Mouse (Mus musculus): ENCODE measurements around the gene Rpl13. TPM values are rescaled to one million over a fixed set of nuclear protein-coding genes. Genes with fewer than 3 reads are reported as not detected.
"Not testable (repeated sequence)": the region's sequence is repeated elsewhere in the genome, so short reads cannot be mapped to it uniquely, and the experiment has no call there.

Gene Rpl13
- 100 to 1,000 TPM; 401 to 484 (median 442) TPM for total RNA-seq (2022)

DNA sequence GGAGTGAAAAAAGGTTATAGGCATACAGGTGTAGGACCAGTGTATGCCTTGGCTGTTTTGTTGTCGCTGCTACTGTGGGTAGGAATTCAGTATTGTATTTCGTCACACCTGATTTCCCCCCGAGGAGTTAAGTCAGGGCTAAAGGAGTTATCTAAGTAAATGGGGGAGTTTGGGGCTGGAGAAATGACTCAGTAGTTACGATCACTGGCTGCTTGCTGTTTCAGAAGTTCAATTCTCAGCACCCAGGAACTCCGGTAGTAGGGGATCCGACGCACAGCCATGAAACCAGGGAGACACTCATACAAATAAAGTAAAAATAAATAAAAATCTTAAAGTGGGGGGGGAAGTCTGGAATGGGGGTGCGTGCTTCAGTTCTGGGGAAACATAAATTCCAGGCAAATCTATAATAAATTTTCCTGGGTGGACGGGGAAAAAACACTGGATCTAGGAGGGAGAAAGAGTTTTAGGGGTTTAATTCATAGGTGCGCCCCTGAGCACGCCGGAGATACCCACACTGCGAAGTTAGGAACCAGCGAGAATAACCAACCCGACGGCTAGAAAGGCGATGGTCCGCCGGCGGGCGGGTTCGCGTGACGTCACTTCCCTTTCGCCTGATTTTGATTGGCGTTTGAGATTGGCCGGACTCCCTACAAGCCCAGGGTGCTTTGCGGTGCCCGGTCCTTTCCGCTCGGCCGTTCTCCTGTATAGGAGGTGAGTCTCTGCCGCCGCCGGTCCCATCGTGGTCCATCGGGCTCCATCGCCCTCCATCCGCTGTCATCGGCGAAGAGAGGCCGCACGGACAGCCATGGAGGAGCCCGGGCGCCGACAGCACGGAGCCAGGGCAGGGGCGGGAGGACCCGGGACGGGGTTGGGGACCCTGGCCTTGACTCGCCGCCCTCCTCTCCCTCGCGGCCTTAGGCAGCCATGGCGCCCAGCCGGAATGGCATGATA lies at the start of gene Rpl13:
Gene Rpl13 (plus strand): TSS at position 616 of the 951 bp plus-strand sequence.
- DNase-seq (ENCODE audit: low spot score in 2 of 2), result peak; percentile 93 to 95

GRCm38 (mm10) chr8:123062721-123063120 lies 39.4 kb upstream of the Rpl13 start, which contains the start of gene Spg7:
TSS of gene Spg7 (plus strand) at chr8:123062942.
- no peak for DNase-seq (ENCODE audit: low spot score in 2 of 2)

DNA sequence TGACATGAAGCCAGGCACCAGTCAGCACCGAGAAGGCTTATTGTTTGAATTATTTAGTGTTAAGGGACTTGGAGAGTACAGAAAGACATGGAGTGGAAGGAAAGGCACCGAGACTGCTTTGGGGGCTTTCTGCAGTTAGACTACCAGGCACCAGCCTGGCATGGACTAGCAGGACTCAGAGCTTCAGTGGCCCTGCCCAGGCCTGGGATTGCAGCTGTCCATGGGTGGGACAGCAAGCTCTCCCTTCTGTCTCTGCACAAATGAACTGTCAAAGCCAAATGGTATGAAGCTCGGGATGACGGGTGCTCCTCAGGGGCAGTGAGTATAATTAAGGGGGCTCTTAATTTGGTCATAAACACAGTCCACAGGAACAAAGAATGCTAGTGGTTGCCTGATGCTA lies 38.1 kb upstream of the Rpl13 start:
- DNase-seq (ENCODE audit: low spot score in 2 of 2), result no peak

DNA sequence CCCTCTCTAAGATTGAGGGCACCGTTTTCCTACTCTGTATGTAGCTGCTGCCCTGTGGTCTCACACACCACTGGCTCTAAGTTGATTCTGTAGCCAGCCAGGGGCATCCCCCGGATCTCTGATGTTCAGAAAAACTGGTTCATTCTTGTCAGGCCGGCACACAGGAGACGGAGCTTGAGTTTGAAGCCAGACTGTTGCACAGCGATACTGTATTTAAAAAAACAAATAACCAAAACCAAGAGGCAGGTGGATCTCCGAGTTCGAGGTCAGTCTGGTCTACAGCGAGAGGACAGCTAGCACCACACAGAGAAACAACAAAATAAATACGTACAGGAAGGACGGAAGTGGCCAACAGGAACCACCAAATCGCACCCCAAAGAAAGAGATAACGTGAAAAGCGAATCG lies 37.3 kb upstream of the Rpl13 start:
- no peak for DNase-seq (ENCODE audit: low spot score in 2 of 2)

DNA sequence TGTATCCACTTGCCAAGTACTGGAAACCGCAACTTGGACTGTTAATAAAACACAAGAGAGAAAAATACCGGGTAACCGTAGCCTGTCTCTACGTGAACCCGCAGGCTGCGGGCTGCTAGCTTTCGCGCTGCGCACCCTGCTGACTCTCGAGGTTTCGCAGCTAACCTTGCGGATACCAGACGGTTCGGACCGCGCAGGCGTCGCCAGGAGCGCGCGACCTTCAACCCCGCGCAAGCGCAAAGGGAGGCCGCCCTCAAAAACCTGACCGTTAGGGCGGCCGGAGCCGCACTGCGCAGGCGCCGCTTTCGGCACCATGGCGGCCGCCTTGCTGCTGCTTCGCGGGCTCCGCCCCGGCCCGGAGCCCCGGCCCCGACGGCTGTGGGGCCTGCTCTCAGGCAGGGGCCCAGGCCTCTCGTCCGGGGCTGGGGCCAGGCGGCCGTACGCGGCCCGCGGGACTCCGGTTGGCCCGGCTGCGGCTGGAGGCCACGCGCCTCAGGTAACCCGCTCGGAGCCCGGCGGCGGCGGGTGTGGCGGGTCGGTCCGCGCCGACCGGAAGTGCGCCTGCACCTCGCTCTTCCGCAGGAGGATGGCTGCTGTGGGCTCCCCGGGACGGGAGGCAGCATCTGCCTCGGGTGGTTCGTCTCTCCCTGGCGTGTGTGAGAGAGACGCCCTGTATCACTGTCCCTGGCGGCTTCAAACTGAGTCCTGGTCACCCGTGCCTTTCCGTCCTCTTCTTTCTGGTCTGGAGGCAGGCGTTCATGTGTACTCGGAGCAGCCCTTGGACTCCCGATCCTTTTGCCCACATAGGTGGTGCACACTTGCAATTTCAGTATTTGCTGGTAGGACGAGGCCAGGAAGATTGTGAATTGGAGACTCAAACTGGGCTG lies 36.7 kb upstream of the Rpl13 start:
- peak; percentile 86 to 93 for DNase-seq (ENCODE audit: low spot score in 2 of 2)

- no peak for DNase-seq (ENCODE audit: low spot score in 2 of 2)
Observed at GRCm38 (mm10) chr8:123066101-123066683, 36.0 kb upstream of the Rpl13 start.

DNA sequence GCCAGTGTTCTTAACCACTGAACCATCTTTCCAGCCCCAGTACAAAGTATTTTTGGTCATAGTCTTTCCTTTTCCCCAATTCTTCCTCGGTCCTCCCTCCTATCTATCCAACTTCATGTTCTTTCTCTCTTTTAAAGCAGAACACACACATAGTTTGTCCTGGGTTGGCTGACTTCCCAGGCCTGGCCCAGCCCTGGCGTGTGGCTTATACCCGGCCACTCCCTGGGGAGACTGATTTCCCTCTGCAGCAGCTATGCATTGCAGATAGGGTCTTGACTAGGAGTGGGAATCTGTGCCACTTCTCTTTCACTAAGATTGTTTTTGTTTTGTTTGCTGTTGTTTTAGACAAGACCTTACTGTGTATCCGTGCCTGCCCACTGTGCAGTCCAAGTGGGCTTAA lies 31.0 kb upstream of the Rpl13 start:
- no peak for DNase-seq (ENCODE audit: low spot score in 2 of 2)

GRCm38 (mm10) chr8:123077213-123077612 lies 24.9 kb upstream of the Rpl13 start:
- no peak for DNase-seq (ENCODE audit: low spot score in 2 of 2)

DNA sequence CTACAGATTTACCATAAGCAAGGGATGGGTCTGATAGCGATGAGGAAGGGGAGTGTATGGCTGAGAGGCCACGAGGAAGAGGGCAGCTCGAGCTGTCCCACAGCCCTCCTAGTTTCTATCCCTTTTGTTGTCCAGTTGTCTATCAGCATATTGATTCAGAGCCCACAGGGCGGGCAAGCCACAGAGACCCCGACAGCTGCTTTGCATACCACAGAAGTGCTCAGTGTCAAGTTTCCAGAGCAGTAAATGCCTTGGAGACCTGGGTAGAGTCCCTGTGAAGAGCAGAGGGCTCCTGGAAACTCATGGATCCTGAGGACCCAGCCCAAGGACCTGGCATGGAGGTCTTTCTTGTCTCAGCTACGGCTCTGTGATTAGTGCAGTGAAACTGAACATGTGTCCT lies 19.2 kb upstream of the Rpl13 start:
- DNase-seq (ENCODE audit: low spot score in 2 of 2), result no peak

DNA sequence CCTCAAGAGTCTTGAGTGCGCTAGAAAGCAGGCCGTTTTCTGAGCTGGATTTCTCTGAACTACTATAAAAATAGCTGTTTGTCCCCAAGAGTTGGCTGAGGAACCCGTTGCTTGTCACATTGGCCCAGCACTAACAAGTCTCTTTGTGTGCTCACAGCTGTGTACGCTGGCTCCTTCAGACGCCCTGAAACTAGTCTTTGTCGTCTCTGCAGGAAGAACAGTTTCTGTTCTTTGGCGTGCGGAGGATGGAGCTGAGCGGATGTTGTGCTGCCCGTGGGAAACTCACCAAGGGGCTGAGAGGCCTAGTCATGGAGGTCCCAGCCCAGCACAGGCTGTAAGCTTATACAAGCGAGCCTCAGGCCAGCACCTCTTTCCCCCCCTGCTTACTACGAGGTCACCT lies 18.5 kb upstream of the Rpl13 start:
- peak in 1 of 2 experiments; percentile 64 for DNase-seq (ENCODE audit: low spot score in 2 of 2)

- DNase-seq (ENCODE audit: low spot score in 2 of 2), result no peak
Observed at GRCm38 (mm10) chr8:123087289-123087688, 14.9 kb upstream of the Rpl13 start.

DNA sequence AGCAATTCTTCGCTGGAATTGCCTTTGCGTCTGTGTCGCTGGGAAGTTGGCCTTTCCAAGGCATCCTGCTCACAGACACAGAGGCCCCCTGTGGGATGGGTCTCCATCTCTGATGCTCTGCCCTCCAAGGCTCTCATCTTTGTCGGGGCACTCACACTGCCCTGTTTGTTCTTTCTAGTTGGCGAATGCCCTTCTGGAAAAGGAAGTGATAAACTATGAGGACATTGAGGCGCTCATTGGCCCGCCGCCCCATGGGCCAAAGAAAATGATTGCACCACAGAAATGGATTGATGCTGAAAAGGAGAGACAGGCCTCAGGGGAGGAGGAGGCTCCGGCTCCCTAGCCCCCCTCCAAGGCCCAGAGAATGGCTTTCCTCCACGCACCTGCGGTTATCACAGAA lies 4.9 kb upstream of the Rpl13 start:
- DNase-seq (ENCODE audit: low spot score in 2 of 2), result no peak

DNA sequence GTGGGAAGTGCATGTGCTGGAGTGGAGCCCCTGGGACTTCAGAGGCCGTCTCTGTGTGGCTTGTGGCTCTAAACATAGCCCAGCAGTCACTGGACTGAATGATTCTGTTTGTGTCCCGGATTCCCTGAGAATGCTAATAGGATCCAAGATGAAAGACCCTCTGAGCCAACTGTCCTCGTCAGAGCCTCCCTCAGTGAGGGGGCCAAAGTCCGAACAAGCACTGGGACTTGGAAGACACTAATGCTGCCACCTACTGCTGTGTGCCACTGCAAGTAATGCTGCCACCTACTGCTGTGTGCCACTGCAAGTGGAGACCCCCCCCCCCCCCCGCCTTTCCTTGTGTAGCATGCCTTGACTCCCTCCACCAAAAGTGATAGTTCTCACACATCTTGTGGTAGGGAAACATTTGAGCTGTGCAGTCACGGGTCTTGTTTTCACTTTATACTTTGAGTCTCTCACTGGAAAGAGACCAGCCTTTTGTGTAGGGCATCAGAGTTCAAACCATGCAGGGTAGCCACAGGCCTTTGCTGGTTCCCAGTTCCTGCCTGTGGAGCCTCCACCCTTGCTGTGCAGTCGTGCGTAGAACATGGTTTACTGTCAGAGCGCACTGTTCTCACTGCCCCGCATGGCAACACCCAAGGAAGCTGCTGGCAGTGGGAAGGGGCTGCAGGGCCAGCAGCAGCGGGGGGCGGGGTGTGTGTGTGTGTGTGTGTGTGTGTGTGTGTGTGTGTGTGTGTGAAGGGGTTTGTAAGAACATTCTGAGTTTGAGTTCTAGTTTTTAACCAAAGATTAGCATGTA lies 4.2 kb upstream of the Rpl13 start:
- peak in 1 of 2 experiments; percentile 48 for DNase-seq (ENCODE audit: low spot score in 2 of 2)

DNA sequence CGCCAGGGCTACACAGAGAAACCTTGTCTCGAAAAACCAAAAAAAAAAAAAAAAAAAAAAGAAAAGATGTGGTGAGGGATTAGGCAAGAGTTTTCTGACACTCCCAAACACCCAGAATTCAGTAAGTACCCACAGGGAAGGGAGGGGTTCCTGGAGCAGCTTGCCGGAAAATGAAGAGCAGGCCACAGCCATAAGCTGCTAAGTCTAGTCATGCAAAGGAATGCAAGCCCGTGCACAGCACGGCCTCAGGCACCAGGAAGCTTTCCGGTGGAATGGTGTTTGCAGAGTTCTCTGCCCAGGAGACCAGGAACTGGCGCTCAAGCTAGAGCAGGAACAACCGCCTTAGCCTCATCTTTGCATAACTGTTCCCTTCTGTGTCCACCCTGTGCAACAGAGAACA lies 1.9 kb upstream of the Rpl13 start:
- DNase-seq (ENCODE audit: low spot score in 2 of 2), result no peak

- DNase-seq (ENCODE audit: low spot score in 2 of 2), result no peak
Observed at GRCm38 (mm10) chr8:123101244-123101643, 906 bp upstream of the Rpl13 start.

DNA sequence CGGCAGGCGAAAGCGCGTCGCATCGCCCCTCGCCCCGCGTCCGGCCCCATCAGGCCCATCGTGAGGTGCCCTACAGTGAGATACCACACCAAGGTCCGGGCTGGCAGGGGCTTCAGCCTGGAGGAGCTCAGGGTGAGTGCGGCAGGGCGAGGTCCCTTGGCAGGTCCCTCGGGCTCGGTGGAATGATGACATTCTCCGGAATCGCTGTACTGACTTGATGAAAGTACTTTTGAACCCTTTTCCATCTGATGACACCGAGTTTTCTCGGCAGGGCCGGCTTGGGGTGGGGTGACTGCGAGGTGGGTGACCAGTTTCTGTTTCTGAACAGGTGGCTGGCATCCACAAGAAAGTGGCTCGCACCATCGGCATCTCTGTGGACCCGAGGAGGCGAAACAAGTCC lies 705 bp downstream of the Rpl13 start:
- not testable (repeated sequence) for DNase-seq (ENCODE audit: low spot score in 2 of 2)

DNA sequence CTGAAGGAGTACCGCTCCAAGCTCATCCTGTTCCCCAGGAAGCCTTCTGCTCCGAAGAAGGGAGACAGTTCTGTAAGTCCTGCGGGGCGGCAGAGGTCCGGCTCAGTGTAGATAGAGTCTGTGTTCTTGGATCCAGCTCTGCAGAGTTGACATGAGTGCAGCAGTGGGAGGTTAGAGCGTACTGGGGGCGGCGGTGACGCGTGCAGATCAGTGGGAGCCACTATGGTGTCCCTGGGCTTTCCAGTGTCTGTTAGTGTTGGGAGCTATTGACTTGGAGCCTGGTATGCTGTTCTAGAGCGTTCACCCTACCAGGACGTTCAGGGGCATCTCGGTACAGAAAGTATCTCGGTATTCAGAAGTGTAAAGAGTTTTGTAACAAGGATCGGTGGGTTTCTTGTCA lies 1.1 kb downstream of the Rpl13 start:
- DNase-seq (ENCODE audit: low spot score in 2 of 2), result no peak

DNA sequence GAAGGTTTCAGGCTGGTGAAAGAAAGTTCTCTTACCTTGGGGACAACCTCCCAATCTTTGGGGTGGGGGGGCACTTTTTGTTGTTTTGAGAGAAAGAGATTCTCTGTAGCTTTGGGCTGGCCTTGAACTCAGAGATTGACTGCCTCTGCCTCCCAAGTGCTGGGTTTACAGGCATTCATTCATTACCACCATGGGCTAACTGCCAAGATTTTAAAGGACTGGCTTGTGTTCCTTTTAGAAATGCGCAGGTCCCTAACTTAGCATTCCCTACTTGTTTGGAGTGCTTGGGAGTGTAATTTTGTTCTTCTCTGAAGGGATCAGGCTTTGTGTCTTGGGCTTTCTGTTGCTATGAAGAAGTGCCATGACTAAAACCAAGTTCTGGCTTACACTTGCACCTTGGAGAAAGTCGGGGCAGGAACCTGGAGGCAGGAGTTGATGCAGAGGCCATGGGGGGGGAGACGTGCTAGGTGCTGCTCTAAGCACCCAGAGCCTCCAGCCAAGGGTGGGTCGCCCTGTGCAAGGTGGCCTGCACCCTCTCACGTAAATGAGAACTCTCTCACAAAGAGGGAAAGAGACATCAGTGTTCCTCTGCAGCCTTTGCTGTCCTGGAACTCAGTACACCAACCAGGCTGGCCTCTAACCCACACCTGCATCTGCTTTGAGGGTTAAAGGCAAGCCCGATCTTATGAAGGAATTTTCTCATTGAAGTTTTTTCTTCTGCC lies 2.1 kb downstream of the Rpl13 start:
- DNase-seq (ENCODE audit: low spot score in 2 of 2), result no peak

GRCm38 (mm10) chr8:123105553-123106326 lies 3.6 kb downstream of the Rpl13 start:
- DNase-seq (ENCODE audit: low spot score in 2 of 2), result no peak

Data from left cerebral cortex, adult 8-10 months (tissue).